Mouse (Mus musculus) bone marrow macrophage, adult 2 months (primary cell): ENCODE data around the gene Poc1a. TPM values are rescaled to one million over a fixed set of nuclear protein-coding genes. Genes with fewer than 3 reads are reported as not detected.

ENCODE experiments used
- H3K27ac ChIP-seq: 2 replicates; pipeline ENCODE4 v1.5.1; 2012; ENCODE audit warnings: low read depth, low read length; ENCODE audit not compliant: insufficient read depth
- H3K4me1 ChIP-seq: 2 replicates; pipeline ENCODE4 v1.6.1; 2012; ENCODE audit warnings: low read length; ENCODE audit not compliant: control insufficient read depth, insufficient read depth
- H3K4me3 ChIP-seq: 2 replicates; pipeline ENCODE4 v1.5.1; 2012; ENCODE audit warnings: mild to moderate bottlenecking, low read length, moderate library complexity; ENCODE audit not compliant: insufficient read depth
- CTCF ChIP-seq: IDR thresholded peaks from 2 replicates; pipeline ENCODE4 v1.5.1; 2012; ENCODE audit warnings: low read depth, mild to moderate bottlenecking, low read length, moderate library complexity
- POLR2A ChIP-seq: IDR thresholded peaks from 2 replicates; pipeline ENCODE4 v1.6.1; 2012; ENCODE audit warnings: mild to moderate bottlenecking, low read depth, low read length, borderline replicate concordance
- polyA plus RNA-seq: library from polyadenylated mRNA; stranded (reverse); fragments of >200 nt; gene quantifications from 2 replicates; pipeline ENCODE4 v1.2.4, GENCODE M21; 2012; ENCODE audit not compliant: missing spikeins, insufficient read depth, insufficient read length

Poc1a gene
- polyA plus RNA-seq, 1 experiment = 13.7 TPM

DNA sequence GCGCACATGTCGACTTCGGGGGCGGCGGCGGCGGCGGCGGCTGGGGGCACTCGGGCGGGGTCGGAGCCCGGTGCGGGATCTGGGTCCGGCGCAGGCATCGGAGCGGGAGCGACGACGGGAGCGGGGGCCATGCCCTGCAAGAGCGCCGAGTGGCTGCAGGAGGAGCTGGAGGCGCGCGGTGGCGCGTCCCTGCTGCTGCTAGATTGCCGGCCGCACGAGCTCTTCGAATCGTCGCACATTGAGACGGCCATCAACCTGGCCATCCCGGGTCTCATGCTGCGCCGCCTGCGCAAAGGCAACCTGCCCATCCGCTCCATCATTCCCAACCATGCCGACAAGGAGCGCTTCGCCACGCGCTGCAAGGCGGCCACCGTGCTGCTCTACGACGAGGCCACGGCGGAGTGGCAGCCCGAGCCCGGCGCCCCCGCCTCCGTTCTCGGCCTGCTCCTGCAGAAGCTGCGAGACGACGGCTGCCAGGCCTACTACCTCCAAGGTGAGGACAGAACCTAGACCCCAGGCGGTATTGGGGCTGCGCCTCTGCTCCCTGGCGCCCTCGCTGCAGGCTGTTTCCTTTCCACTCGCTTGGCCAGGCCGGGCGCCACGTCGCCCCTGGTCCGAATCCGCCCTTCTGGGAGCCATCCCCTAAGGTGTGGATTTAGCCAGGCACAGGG lies 88.1 kb downstream of the Poc1a start:
- H3K4me1 ChIP-seq = peaks cover 38% of the 10 kb centered on the region

DNA sequence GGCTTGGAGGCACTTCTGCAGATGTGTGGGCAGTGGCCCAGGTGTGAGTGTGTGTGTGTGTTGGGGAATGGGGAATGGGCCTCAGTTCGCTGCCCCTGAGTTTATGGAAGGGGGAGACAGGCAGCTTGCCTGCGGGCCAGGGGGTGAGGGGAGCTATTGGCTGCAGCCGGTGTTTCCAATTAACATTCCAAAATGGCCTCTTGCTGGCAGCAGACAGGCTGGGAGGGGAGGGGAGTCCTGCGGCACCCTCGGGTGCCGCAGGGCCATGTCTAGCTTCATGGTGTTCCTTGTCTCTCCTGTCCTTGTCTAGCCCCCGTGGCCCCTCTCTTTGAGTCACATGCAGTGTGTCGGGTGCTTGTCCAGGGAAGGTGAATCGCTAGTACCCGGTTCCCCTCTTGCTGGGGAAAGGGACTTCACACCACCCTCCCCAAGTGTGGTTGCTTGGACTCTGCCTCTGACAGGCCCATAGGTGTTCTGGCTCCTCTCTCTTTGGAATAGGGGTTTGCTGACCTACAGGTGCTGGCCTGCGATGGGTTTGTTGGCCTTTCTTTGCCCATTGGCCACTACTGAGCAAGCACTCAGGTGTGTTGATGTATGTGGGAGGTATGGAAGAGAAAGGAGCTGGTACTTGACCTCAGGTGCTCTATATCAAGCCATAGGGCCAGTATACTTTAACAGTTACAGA lies 89.1 kb downstream of the Poc1a start:
- Histone ChIP-seq H3K4me3 (peak overlapping the region; percentile 85), H3K27ac (peak overlapping the region; percentile 84), H3K4me1 (peaks cover 34% of the 10 kb centered on the region)
- TF ChIP-seq POLR2A (no peak), CTCF (no peak)

More for the DNA sequence above, 88.1 kb downstream of the Poc1a start:
- no peak for TF ChIP-seq CTCF
- TF ChIP-seq POLR2A = no peak
- Histone ChIP-seq H3K4me3 (peak overlapping the region; percentile 85), H3K27ac (peak overlapping the region; percentile 84)

DNA sequence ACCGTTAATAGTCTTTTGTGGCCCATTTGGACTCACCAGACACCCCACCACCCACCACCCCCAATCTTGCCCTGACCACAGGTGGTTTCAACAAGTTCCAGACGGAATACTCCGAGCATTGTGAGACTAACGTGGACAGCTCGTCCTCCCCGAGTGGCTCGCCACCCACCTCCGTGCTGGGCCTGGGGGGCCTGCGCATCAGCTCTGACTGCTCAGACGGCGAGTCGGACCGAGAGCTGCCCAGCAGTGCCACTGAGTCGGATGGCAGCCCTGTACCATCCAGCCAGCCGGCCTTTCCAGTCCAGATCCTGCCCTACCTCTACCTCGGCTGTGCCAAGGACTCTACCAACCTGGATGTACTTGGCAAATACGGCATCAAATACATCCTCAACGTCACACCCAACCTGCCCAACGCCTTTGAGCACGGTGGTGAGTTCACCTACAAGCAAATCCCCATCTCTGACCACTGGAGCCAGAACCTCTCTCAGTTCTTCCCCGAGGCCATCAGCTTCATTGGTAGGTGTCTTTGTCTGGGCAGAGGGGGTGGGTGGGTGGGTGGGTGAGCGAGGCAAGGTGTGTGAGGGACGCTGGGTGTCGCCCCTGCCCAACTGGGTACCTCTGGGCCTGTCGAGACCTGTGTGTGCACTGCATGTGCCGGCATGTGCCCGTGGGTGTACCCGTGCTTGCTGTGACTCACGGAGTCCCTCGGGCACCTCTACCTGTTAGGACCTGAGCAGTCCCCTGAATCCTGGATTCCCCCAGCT lies 89.9 kb downstream of the Poc1a start:
- peak overlapping the region; percentile 91 for H3K27ac ChIP-seq
- TF ChIP-seq CTCF = no peak
- no peak for TF ChIP-seq POLR2A
- peaks cover 27% of the 10 kb centered on the region for H3K4me1 ChIP-seq
- H3K4me3 ChIP-seq = peak overlapping the region; percentile 85

DNA sequence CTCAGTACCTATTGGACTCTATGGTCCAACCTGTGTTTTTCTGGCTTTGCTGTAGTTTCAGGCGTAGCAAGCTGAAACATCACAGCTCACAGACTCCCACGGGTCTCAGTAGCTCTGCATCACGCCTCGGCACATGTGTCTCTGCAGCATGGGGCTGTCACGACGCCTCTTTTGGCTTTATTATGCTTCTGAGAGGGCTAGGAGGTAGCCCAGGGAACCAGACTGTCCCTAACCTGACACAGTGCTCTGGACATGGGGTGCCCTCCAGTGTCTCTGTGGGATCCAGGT lies 90.5 kb downstream of the Poc1a start:
- TF ChIP-seq POLR2A = no peak
- no peak for TF ChIP-seq CTCF
- H3K4me3 ChIP-seq = peak overlapping the region; percentile 85
- peaks cover 22% of the 10 kb centered on the region for H3K4me1 ChIP-seq
- H3K27ac ChIP-seq = peak overlapping the region; percentile 91

DNA sequence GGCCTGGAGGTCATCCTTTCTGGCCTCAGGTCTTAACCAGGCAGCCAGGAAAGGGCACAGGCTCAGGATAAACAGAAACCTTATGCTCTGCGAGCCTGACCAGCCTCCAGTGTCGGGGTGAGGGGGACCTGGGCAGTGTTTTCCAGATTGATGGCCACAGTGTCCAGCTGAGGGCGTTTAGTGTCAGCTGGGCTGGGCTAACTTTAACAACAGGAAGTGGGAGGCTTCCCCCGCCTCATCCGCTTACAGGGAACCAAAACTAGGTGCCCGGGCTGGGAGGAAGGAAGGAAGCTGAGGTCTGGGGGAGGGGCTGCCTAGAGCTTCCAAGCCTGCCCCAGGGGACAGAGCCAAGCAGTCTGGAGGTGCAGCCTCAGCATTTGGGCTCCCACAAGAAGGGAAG lies 90.9 kb downstream of the Poc1a start:
- Histone ChIP-seq H3K4me1 (peaks cover 17% of the 10 kb centered on the region), H3K4me3 (peak overlapping the region; percentile 85), H3K27ac (peak overlapping the region; percentile 91)
- TF ChIP-seq POLR2A (no peak), CTCF (no peak)

DNA sequence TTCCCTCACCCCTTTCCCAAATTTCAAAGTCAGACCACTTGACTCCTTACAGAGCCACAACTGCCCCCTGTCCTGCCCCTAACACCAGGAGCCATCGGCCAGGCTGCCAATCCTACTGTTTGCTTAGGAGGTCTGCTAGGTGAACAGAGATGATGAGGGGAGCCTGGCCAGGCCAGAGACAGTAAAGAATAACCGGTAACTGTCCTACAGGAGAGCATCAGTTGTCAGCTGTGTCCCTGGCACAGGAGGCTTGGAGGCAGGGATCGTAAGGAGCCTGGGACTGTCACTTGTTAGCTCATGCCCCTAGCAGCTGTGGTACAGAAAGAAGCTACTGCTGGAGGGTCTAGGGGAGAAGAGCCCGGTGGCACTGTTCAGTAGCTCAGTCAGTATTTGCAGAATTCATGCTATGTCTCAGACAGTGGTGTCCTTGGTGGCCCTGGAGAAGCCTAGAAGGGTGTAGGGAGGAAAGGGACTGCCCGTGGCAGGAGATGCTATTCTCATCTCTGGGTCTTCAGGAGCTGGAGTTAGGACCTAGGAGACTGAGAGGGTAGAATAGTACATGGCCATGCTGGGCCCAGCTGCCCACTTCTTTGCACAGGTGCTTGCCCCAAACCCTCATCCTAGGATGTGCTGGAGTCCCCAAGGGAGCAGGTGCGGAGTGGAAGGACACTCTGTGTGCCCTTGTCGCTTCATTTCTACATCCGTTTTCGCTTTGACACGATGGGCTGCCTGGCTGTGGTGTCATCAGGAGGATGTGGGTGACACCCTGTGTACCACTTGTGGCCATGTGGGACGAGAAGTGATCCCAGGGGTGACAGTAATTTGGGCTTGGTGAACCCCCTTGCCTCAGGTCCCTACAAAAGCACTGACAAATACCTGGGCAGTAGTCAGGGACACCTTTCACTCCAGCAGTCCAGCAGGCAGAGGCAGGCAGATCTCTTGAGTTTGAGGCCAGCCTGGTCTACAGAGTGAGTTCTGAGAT lies 91.9 kb downstream of the Poc1a start:
- peaks cover 26% of the 10 kb centered on the region for H3K4me1 ChIP-seq
- peak overlapping the region; percentile 60 for H3K27ac ChIP-seq
- TF ChIP-seq POLR2A = no peak
- TF ChIP-seq CTCF = no peak
- H3K4me3 ChIP-seq = peak overlapping the region; percentile 49

DNA sequence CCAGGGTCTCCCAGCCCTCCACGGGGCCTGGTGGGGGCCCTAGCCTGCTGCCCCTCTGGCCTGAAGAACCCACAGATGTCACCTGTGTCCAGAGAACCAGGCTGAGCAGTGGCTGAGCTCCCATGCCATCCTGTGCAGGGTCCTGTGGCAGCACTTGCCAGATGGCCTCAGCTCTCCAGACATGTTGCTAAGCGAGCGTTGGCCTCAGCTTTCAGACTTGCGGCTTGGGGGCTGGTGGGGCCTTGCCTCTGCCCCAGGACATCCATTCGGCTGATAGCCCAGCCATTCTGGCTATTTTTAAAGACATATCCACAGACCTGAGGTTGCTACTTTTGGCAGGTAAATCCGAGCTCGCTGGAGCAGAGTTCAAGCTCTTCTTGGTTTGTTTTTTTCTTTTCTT lies 93.1 kb downstream of the Poc1a start:
- TF ChIP-seq POLR2A (no peak), CTCF (no peak)
- H3K27ac ChIP-seq = no peak overlapping the region
- H3K4me3 ChIP-seq = no peak overlapping the region

DNA sequence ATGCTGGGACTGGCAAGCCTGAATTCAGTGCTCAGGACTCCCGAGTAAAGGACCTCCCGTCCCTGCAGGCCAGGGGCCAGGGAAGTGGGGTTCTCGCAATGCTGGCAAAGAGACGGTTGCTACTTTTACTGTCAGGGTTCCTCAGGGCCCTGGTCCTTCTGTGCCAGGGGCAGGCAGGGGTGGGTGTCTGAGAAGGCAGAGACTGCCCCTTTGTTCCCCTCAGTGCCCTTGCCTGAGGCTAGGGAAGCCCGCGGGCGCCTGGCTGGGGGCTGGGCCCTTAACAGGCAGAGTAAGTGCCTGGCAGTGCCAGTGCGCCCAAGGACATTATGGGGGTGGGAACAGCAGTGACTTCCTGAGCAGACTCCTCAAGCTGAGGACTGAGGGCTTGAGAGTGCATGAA lies 96.4 kb downstream of the Poc1a start:
- Histone ChIP-seq H3K4me1 (peaks cover 29% of the 10 kb centered on the region), H3K4me3 (no peak overlapping the region), H3K27ac (no peak overlapping the region)
- TF ChIP-seq CTCF (no peak), POLR2A (no peak)

More for the DNA sequence above, 93.1 kb downstream of the Poc1a start:
- peaks cover 34% of the 10 kb centered on the region for H3K4me1 ChIP-seq

DNA sequence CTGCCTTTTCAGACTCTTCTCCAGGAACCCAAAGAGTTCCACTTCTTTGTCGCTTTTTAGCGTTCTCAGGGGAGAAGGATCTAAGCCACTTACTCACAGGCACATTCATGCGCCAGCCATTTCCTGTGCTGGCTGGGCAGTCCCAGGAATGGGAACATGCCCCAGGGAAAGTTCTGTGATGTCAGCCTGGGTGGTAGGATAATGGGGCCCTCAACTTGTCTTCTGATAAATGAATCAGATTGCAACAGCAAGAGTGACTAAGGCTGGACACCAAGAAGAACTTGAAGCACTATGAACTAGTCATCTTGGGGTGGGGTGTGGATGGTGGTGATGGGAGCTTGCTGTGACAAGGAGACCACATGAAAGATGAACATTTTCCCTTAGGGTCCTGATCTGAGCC lies 97.2 kb downstream of the Poc1a start:
- Histone ChIP-seq H3K27ac (no peak overlapping the region), H3K4me3 (no peak overlapping the region), H3K4me1 (peaks cover 21% of the 10 kb centered on the region)
- TF ChIP-seq CTCF = no peak
- TF ChIP-seq POLR2A = no peak
